Mouse (Mus musculus) hematopoietic stem cell, adult 5-6 weeks (primary cell): ENCODE measurements around the gene Mid1. TPM values are rescaled to one million over a fixed set of nuclear protein-coding genes. Genes with fewer than 3 reads are reported as not detected.
"Not testable (repeated sequence)": the region's sequence is repeated elsewhere in the genome, so short reads cannot be mapped to it uniquely, and the experiment has no call there.

Experiments used
- ATAC-seq, 2 experiments: fragments of 125-278 bp in 1 of 2; replicated peaks in 1 of 2; 2 replicates each; pipeline ENCODE4 v1.8.0; 2016 to 2017; ENCODE audit warnings: inconsistent platforms in 2 of 2, mild to moderate bottlenecking in 2 of 2, moderate number of reproducible peaks in 2 of 2, low read depth in 1 of 2, moderate TSS enrichment in 1 of 2; ENCODE audit not compliant: low FRiP score in 2 of 2, poor library complexity in 2 of 2, severe bottlenecking in 2 of 2, insufficient read depth in 1 of 2, low TSS enrichment in 1 of 2
- total RNA-seq: library from RNA; stranded (forward); fragments of 172-1452, 232-1000 nt; gene quantifications from 2 replicates; pipeline ENCODE4 v1.2.3, GENCODE M21; 2017

Mid1 gene
- total RNA-seq, 1 experiment from 2014 or later = 10.7 TPM

- not testable (repeated sequence) for ATAC-seq
Observed at GRCm38 (mm10) chrX:169999226-169999883, 314.4 kb downstream of the Mid1 start.

- ATAC-seq = not testable (repeated sequence)
Observed at GRCm38 (mm10) chrX:169999912-170000641, 315.1 kb downstream of the Mid1 start.

GRCm38 (mm10) chrX:170000642-170001387 lies 315.8 kb downstream of the Mid1 start:
- not testable (repeated sequence) for ATAC-seq

- not testable (repeated sequence) for ATAC-seq
Observed at GRCm38 (mm10) chrX:170001388-170001695, 316.3 kb downstream of the Mid1 start.

- not testable (repeated sequence) for ATAC-seq
Observed at GRCm38 (mm10) chrX:170002510-170003197, 317.7 kb downstream of the Mid1 start.

GRCm38 (mm10) chrX:170003536-170003935 lies 318.5 kb downstream of the Mid1 start:
- not testable (repeated sequence) for ATAC-seq

GRCm38 (mm10) chrX:170004236-170004635 lies 319.2 kb downstream of the Mid1 start:
- ATAC-seq = not testable (repeated sequence)

- not testable (repeated sequence) for ATAC-seq
Observed at GRCm38 (mm10) chrX:170004793-170005192, 319.8 kb downstream of the Mid1 start.

- not testable (repeated sequence) for ATAC-seq
Observed at GRCm38 (mm10) chrX:170005194-170005593, 320.2 kb downstream of the Mid1 start.

- ATAC-seq = not testable (repeated sequence)
Observed at GRCm38 (mm10) chrX:170005695-170006297, 320.8 kb downstream of the Mid1 start.

- ATAC-seq = not testable (repeated sequence)
Observed at GRCm38 (mm10) chrX:170006694-170007247, 321.8 kb downstream of the Mid1 start.

- not testable (repeated sequence) for ATAC-seq
Observed at GRCm38 (mm10) chrX:170007375-170008178, 322.6 kb downstream of the Mid1 start.

GRCm38 (mm10) chrX:170008179-170008467 lies 323.1 kb downstream of the Mid1 start:
- not testable (repeated sequence) for ATAC-seq

- not testable (repeated sequence) for ATAC-seq
Observed at GRCm38 (mm10) chrX:170008584-170008983, 323.6 kb downstream of the Mid1 start.

GRCm38 (mm10) chrX:170009016-170009750 lies 324.2 kb downstream of the Mid1 start, which contains the start of gene Gm21887:
Gm21887 (plus strand) TSS chrX:170009659.
- ATAC-seq = peak; percentile 8 to 23; a peak in 3 of 4 replicates

GRCm38 (mm10) chrX:170009801-170010221 lies 324.8 kb downstream of the Mid1 start:
- ATAC-seq = peak; percentile 89 to 95
